Mouse (Mus musculus): Measurements from ENCODE around the gene Sox15. TPM values are rescaled to one million over a fixed set of nuclear protein-coding genes. Genes with fewer than 3 reads are reported as not detected.
"Not testable (repeated sequence)": the region's sequence is repeated elsewhere in the genome, so short reads cannot be mapped to it uniquely, and the experiment has no call there.

Gene Sox15
- total RNA-seq, 2 experiments from 2014 or later, result 0.62 to 0.73 TPM

GRCm38 (mm10) chr11:69697396-69697795, 42.3 kb downstream of the Sox15 start:
- DNase-seq (ENCODE audit: low spot score in 2 of 2), result no peak

- no peak for DNase-seq (ENCODE audit: low spot score in 2 of 2)
Observed at GRCm38 (mm10) chr11:69698574-69698973, 43.5 kb downstream of the Sox15 start.

GRCm38 (mm10) chr11:69699595-69699994, 44.5 kb downstream of the Sox15 start:
- no peak for DNase-seq (ENCODE audit: low spot score in 2 of 2)

- not testable (repeated sequence) for DNase-seq (ENCODE audit: low spot score in 2 of 2)
Observed at GRCm38 (mm10) chr11:69702886-69703285, 47.8 kb downstream of the Sox15 start.

- DNase-seq (ENCODE audit: low spot score in 2 of 2), result not testable (repeated sequence)
Observed at GRCm38 (mm10) chr11:69703381-69703780, 48.3 kb downstream of the Sox15 start.

GRCm38 (mm10) chr11:69703814-69704612, 48.9 kb downstream of the Sox15 start:
- DNase-seq (ENCODE audit: low spot score in 2 of 2), result no peak

GRCm38 (mm10) chr11:69704613-69705010, 49.5 kb downstream of the Sox15 start:
- DNase-seq (ENCODE audit: low spot score in 2 of 2), result no peak

Small RNA genes within 50 kb of the gene (microRNA-seq; reads per million reads assigned to microRNA genes)
- 3.7 reads per million, percentile 10 among the genes with 10 or more reads in this experiment for gene Mir1934
- gene Mir467f, result not detected

Other genes starting within 250 kb of the Sox15 start
- 10 to 100 TPM; 48.7 to 52.5 TPM for gene Kdm6b, start 241.6 kb upstream of the Sox15 start, total RNA-seq (2021)
- gene Dnah2, start 106.2 kb upstream of the Sox15 start, total RNA-seq (2021), result 1 to 10 TPM; 1.1 to 1.7 TPM
- 1 to 10 TPM; 9.4 to 9.6 TPM for gene Efnb3, start 95.1 kb upstream of the Sox15 start, total RNA-seq (2021)
- gene Wrap53, start 75.1 kb upstream of the Sox15 start, total RNA-seq (2021), result 10 to 100 TPM; 13.0 to 13.1 TPM
- gene Trp53, start 75.0 kb upstream of the Sox15 start, total RNA-seq (2021), result 100 to 1,000 TPM in 1 of 2 experiments, 10 to 100 TPM in 1; 92.4 to 101 TPM
- gene Atp1b2, start 49.4 kb upstream of the Sox15 start, total RNA-seq (2021), result 10 to 100 TPM; 74.6 to 83.4 TPM
- under 1 TPM in 1 of 2 experiments, not detected in 1; 0.59 TPM for gene Shbg, start 37.4 kb upstream of the Sox15 start, total RNA-seq (2021)
- 10 to 100 TPM; 18.3 to 20.9 TPM for gene Sat2, start 33.3 kb upstream of the Sox15 start, total RNA-seq (2021)
- gene Fxr2, start 22.3 kb upstream of the Sox15 start, total RNA-seq (2021), result 100 to 1,000 TPM in 1 of 2 experiments, 10 to 100 TPM in 1; 89.3 to 111 TPM
- gene Mpdu1, start 7.3 kb downstream of the Sox15 start, total RNA-seq (2021), result 100 to 1,000 TPM; 107 to 119 TPM
- 10 to 100 TPM; 11.9 to 12.5 TPM for gene Cd68, start 10.8 kb downstream of the Sox15 start, total RNA-seq (2021)
- 100 to 1,000 TPM; 640 to 673 TPM for gene Eif4a1, start 17.1 kb downstream of the Sox15 start, total RNA-seq (2021)
- gene Senp3, start 26.8 kb downstream of the Sox15 start, total RNA-seq (2021), result 10 to 100 TPM; 86.6 to 90.7 TPM
- 1 to 10 TPM; 4.2 to 5.2 TPM for gene Tnfsf13, start 30.5 kb downstream of the Sox15 start, total RNA-seq (2021)
- gene Tnfsf12, start 40.5 kb downstream of the Sox15 start, total RNA-seq (2021), result 10 to 100 TPM; 23.0 to 23.1 TPM
- 1 to 10 TPM; 3.1 to 4.6 TPM for gene Tnfsfm13, start 40.8 kb downstream of the Sox15 start, total RNA-seq (2021)
- gene Polr2a, start 103.3 kb downstream of the Sox15 start, total RNA-seq (2021), result 100 to 1,000 TPM in 1 of 2 experiments, 10 to 100 TPM in 1; 92.4 to 108 TPM
- not detected for gene Slc35g3, start 106.7 kb downstream of the Sox15 start, total RNA-seq (2021)
- 10 to 100 TPM; 48.5 to 58.3 TPM for gene Zbtb4, start 110.6 kb downstream of the Sox15 start, total RNA-seq (2021)
- gene Chrnb1, start 140.6 kb downstream of the Sox15 start, total RNA-seq (2021), result 1 to 10 TPM; 3.6 to 4.0 TPM
- gene Fgf11, start 146.5 kb downstream of the Sox15 start, total RNA-seq (2021), result 1 to 10 TPM; 3.4 to 4.8 TPM
- 1 to 10 TPM in 1 of 2 experiments, under 1 TPM in 1; 0.76 to 1.4 TPM for gene Tmem102, start 150.3 kb downstream of the Sox15 start, total RNA-seq (2021)
- not detected for gene Gm39566, start 160.0 kb downstream of the Sox15 start, total RNA-seq (2021)
- not detected for gene Spem2, start 163.2 kb downstream of the Sox15 start, total RNA-seq (2021)
- not detected for gene Spem1, start 166.9 kb downstream of the Sox15 start, total RNA-seq (2021)
- gene Nlgn2, start 182.5 kb downstream of the Sox15 start, total RNA-seq (2021), result 10 to 100 TPM; 33.6 to 35.2 TPM
- gene Tmem256, start 183.2 kb downstream of the Sox15 start, total RNA-seq (2021), result 100 to 1,000 TPM; 141 to 143 TPM
- gene Plscr3, start 191.1 kb downstream of the Sox15 start, total RNA-seq (2021), result 10 to 100 TPM; 76.6 to 77.9 TPM
- 1 to 10 TPM in 1 of 2 experiments, under 1 TPM in 1; 0.17 to 1.7 TPM for gene Tnk1, start 203.4 kb downstream of the Sox15 start, total RNA-seq (2021)
- not detected for gene Tmem95, start 222.7 kb downstream of the Sox15 start, total RNA-seq (2021)
- 1 to 10 TPM; 3.4 to 4.1 TPM for gene Kctd11, start 226.1 kb downstream of the Sox15 start, total RNA-seq (2021)
- 1 to 10 TPM; 1.4 to 1.7 TPM for gene Acap1, start 240.2 kb downstream of the Sox15 start, total RNA-seq (2021)
- 1 to 10 TPM; 4.8 to 5.6 TPM for gene 2810408A11Rik, start 245.7 kb downstream of the Sox15 start, total RNA-seq (2021)
- gene Neurl4, start 245.8 kb downstream of the Sox15 start, total RNA-seq (2021), result 10 to 100 TPM; 45.9 to 53.3 TPM

All from adrenal gland, postnatal 4 days (tissue).